Mouse (Mus musculus): Measurements from ENCODE around the gene P4htm.

P4htm gene

DNA sequence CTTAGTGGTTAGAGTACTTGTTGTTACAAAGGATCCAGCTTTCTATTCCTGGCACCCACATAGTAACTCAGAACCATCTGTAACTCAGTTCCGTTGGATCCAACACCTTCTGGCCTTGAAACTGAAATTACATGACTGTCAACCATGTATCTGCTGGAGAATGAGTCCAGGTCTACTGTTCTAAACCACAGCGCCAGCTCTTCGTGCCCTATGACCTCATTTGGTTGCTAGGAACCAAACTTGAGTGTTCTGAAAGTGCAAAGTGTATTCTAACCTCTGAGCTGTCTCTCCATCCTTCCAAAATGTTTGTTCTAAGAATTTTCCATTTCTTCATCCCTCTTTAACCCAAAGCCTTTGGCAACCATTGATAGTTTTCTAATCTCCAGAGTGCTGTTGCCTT lies 51.5 kb downstream of the P4htm start:
- no peak for DNase-seq

GRCm38 (mm10) chr9:108540846-108541245 lies 56.6 kb downstream of the P4htm start:
- DNase-seq: no peak

DNA sequence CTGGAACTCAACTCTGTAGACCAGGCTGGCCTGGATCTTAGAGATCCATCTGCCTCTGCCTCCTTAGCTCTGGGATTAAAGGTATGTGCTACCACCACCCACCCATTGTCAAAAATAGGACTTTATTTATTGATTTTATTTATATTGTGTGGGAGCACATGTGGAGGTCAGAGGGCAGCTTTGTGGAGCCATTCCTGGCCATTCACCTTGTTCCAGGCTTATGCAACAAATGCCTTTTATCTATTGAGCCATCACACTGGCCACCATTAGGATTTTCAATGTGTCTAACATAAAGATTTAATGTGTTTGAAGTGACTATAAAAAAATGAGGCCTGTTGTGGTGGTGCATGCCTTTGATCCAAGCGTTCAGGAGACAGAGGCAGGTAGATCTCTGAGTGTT lies 66.0 kb downstream of the P4htm start:
- DNase-seq: no peak

GRCm38 (mm10) chr9:108530954-108531353 lies 66.5 kb downstream of the P4htm start:
- no peak for DNase-seq
